Mouse (Mus musculus) G1E (cell line): ENCODE measurements around the gene Nol3. TPM values are rescaled to one million over a fixed set of nuclear protein-coding genes. Genes with fewer than 3 reads are reported as not detected.

ENCODE experiments used
- ATAC-seq: 2 replicates; pipeline ENCODE4 v1.8.0; 2016; ENCODE audit warnings: mild to moderate bottlenecking; ENCODE audit not compliant: insufficient number of reproducible peaks, poor library complexity, low FRiP score, severe bottlenecking; ENCODE audit errors: extremely low read depth
- DNase-seq: peaks from one replicate; pipeline ENCODE4 v3.0.0; 2012; ENCODE audit warnings: low spot score
- H3K27me3 ChIP-seq: 2 replicates; pipeline ENCODE4 v1.6.1; 2012; ENCODE audit warnings: mild to moderate bottlenecking, low read length, inconsistent platforms; ENCODE audit not compliant: insufficient read depth
- H3K36me3 ChIP-seq: replicated peaks from 2 replicates; pipeline ENCODE3; 2012; ENCODE audit warnings: mild to moderate bottlenecking, inconsistent platforms
- H3K4me1 ChIP-seq: 2 replicates; pipeline ENCODE4 v1.6.1; 2012; ENCODE audit warnings: low read depth, low read length, inconsistent platforms, mixed read lengths; ENCODE audit not compliant: insufficient read depth
- H3K4me3 ChIP-seq: 2 replicates; pipeline ENCODE4 v1.5.1; 2012; ENCODE audit warnings: low read depth, mild to moderate bottlenecking, inconsistent platforms, low read length, moderate library complexity, mixed read lengths
- H3K9me3 ChIP-seq: replicated peaks from 2 replicates; pipeline ENCODE4 v1.6.1; 2012; ENCODE audit warnings: inconsistent platforms
- CTCF ChIP-seq: IDR thresholded peaks from 2 replicates; pipeline ENCODE4 v1.5.1; 2012; ENCODE audit warnings: low read depth, low read length, inconsistent platforms, mixed read lengths
- GATA1 ChIP-seq: IDR thresholded peaks from 2 replicates; pipeline ENCODE4 v1.6.1; 2012; ENCODE audit warnings: borderline replicate concordance, low read length, inconsistent platforms, mixed read lengths
- GATA2 ChIP-seq: IDR thresholded peaks from 2 replicates; pipeline ENCODE4 v1.6.1; 2012; ENCODE audit warnings: low read depth, low read length, inconsistent platforms, borderline replicate concordance
- POLR2AphosphoS5 ChIP-seq: IDR thresholded peaks from 2 replicates; pipeline ENCODE4 v1.6.1; 2012; ENCODE audit warnings: low read depth, low read length, inconsistent platforms; ENCODE audit not compliant: insufficient replicate concordance
- TAL1 ChIP-seq: conservative IDR thresholded peaks from 2 replicates; pipeline ENCODE4 v1.6.1; 2012; ENCODE audit warnings: low read depth, low read length, inconsistent platforms, mixed read lengths
- polyA plus RNA-seq: library from polyadenylated mRNA; stranded (reverse); fragments of >175 nt; gene quantifications from 2 replicates; pipeline ENCODE4 v1.2.3, GENCODE M21; 2012
- total RNA-seq, 2 experiments: library from RNA; stranded (forward) in 1 of 2; stranded (reverse) in 1 of 2; fragments of 200-1000 nt in 1 of 2; fragments of >200 nt in 1 of 2; fragmentation: Nextera tagmentation in 1 of 2; gene quantifications; 2 replicates each; pipeline ENCODE4 v1.2.3; 2014 to 2017

The Nol3 gene
- total and polyA plus RNA-seq, 3 experiments: 0.49 to 0.60 (median 0.60) TPM

GRCm38 (mm10) chr8:105257318-105258114 is 18.4 kb upstream of the Nol3 start:
- DNase-seq (no peak), ATAC-seq (no peak)
- peaks cover 63% of the 10 kb centered on the region for H3K36me3 ChIP-seq
- H3K27me3 ChIP-seq: no peaks in the 10 kb centered on the region
- H3K4me1 ChIP-seq: peaks cover 58% of the 10 kb centered on the region
- no peak overlapping the region for H3K4me3 ChIP-seq
- peaks cover 4% of the 10 kb centered on the region for H3K9me3 ChIP-seq
- no peak for TF ChIP-seq POLR2AphosphoS5
- no peak for TF ChIP-seq GATA1

GRCm38 (mm10) chr8:105258911-105259720 is 16.8 kb upstream of the Nol3 start:
- Histone ChIP-seq H3K27me3 (no peaks in the 10 kb centered on the region), H3K4me1 (peaks cover 63% of the 10 kb centered on the region), H3K9me3 (peaks cover 4% of the 10 kb centered on the region), H3K36me3 (peaks cover 50% of the 10 kb centered on the region), H3K4me3 (peak overlapping the region; percentile 44; the same call in 1 of the 2 replicates)
- ATAC-seq: no peak
- TF ChIP-seq POLR2AphosphoS5: no peak
- TF ChIP-seq GATA2: no peak
- TF ChIP-seq GATA1: no peak
- TF ChIP-seq TAL1: no peak
- no peak for TF ChIP-seq CTCF
- no peak for DNase-seq

- peak; percentile 32 for DNase-seq
- peaks cover 60% of the 10 kb centered on the region for H3K4me1 ChIP-seq
- peak; percentile 83 for TF ChIP-seq CTCF
- no peak for TF ChIP-seq TAL1
- TF ChIP-seq POLR2AphosphoS5: no peak
- TF ChIP-seq GATA1: no peak
- TF ChIP-seq GATA2: no peak
- peak overlapping the region; percentile 44; the same call in 1 of the 2 replicates for H3K4me3 ChIP-seq
- no peaks in the 10 kb centered on the region for H3K27me3 ChIP-seq
- peaks cover 4% of the 10 kb centered on the region for H3K9me3 ChIP-seq
- peaks cover 50% of the 10 kb centered on the region for H3K36me3 ChIP-seq
- ATAC-seq: no peak
Observed at GRCm38 (mm10) chr8:105259721-105260320, 16.1 kb upstream of the Nol3 start.

GRCm38 (mm10) chr8:105260371-105261099 is 15.4 kb upstream of the Nol3 start:
- TF ChIP-seq GATA2 (no peak), POLR2AphosphoS5 (no peak), GATA1 (no peak), TAL1 (no peak), CTCF (no peak)
- no peaks in the 10 kb centered on the region for H3K27me3 ChIP-seq
- ATAC-seq: no peak
- peaks cover 4% of the 10 kb centered on the region for H3K9me3 ChIP-seq
- H3K36me3 ChIP-seq: peaks cover 50% of the 10 kb centered on the region
- peaks cover 60% of the 10 kb centered on the region for H3K4me1 ChIP-seq
- no peak overlapping the region for H3K4me3 ChIP-seq
- DNase-seq: no peak

- ATAC-seq: 0 out of 2 replicates have a peak, but pooled peaks have one; percentile 23
- H3K9me3 ChIP-seq: peaks cover 4% of the 10 kb centered on the region
- DNase-seq: no peak
- no peak for TF ChIP-seq GATA2
- TF ChIP-seq TAL1: no peak
- TF ChIP-seq POLR2AphosphoS5: no peak
- TF ChIP-seq GATA1: no peak
- no peak for TF ChIP-seq CTCF
- no peaks in the 10 kb centered on the region for H3K27me3 ChIP-seq
- peak overlapping the region; percentile 16; the same call in 1 of the 2 replicates for H3K4me3 ChIP-seq
- peaks cover 57% of the 10 kb centered on the region for H3K4me1 ChIP-seq
- peaks cover 53% of the 10 kb centered on the region for H3K36me3 ChIP-seq
Observed at GRCm38 (mm10) chr8:105261326-105261980, 14.5 kb upstream of the Nol3 start.
